Mouse (Mus musculus): ENCODE results near the gene Tex9.
"Not testable (repeated sequence)": the region's sequence is repeated elsewhere in the genome, so short reads cannot be mapped to it uniquely, and the experiment has no call there.

Tex9 gene

GRCm38 (mm10) chr9:72479276-72479675, 12.7 kb downstream of the Tex9 start:
- no peak for DNase-seq (ENCODE audit: low read depth, low spot score)

- no peak for DNase-seq (ENCODE audit: low read depth, low spot score)
Measured at GRCm38 (mm10) chr9:72477306-72477705, 14.7 kb downstream of the Tex9 start.

- no peak for DNase-seq (ENCODE audit: low read depth, low spot score)
Measured at GRCm38 (mm10) chr9:72475511-72475910, 16.5 kb downstream of the Tex9 start.

- no peak for DNase-seq (ENCODE audit: low read depth, low spot score)
Measured at GRCm38 (mm10) chr9:72469851-72470250, 22.2 kb downstream of the Tex9 start.

GRCm38 (mm10) chr9:72468616-72469015, 23.4 kb downstream of the Tex9 start:
- DNase-seq (ENCODE audit: low read depth, low spot score), result no peak

GRCm38 (mm10) chr9:72467551-72468407, 24.2 kb downstream of the Tex9 start:
- DNase-seq (ENCODE audit: low read depth, low spot score), result no peak

- DNase-seq (ENCODE audit: low read depth, low spot score), result no peak
Measured at GRCm38 (mm10) chr9:72465754-72466181, 26.2 kb downstream of the Tex9 start.

- DNase-seq (ENCODE audit: low read depth, low spot score), result no peak
Measured at GRCm38 (mm10) chr9:72464806-72465205, 27.2 kb downstream of the Tex9 start.

- DNase-seq (ENCODE audit: low read depth, low spot score), result no peak
Measured at GRCm38 (mm10) chr9:72462427-72462826, 29.6 kb downstream of the Tex9 start.

- DNase-seq (ENCODE audit: low read depth, low spot score), result no peak
Measured at GRCm38 (mm10) chr9:72460767-72461166, 31.2 kb downstream of the Tex9 start.

GRCm38 (mm10) chr9:72459703-72460102, 32.3 kb downstream of the Tex9 start:
- no peak for DNase-seq (ENCODE audit: low read depth, low spot score)

- DNase-seq (ENCODE audit: low read depth, low spot score), result no peak
Measured at GRCm38 (mm10) chr9:72458233-72458632, 33.8 kb downstream of the Tex9 start.

- no peak for DNase-seq (ENCODE audit: low read depth, low spot score)
Measured at GRCm38 (mm10) chr9:72456374-72456773, 35.6 kb downstream of the Tex9 start.

- DNase-seq (ENCODE audit: low read depth, low spot score), result not testable (repeated sequence)
Measured at GRCm38 (mm10) chr9:72454281-72454680, 37.7 kb downstream of the Tex9 start.

GRCm38 (mm10) chr9:72451111-72451510, 40.9 kb downstream of the Tex9 start:
- no peak for DNase-seq (ENCODE audit: low read depth, low spot score)

GRCm38 (mm10) chr9:72450363-72450762, 41.6 kb downstream of the Tex9 start:
- no peak for DNase-seq (ENCODE audit: low read depth, low spot score)

- no peak for DNase-seq (ENCODE audit: low read depth, low spot score)
Measured at GRCm38 (mm10) chr9:72449841-72450240, 42.2 kb downstream of the Tex9 start.

- DNase-seq (ENCODE audit: low read depth, low spot score), result no peak
Measured at GRCm38 (mm10) chr9:72449367-72449766, 42.6 kb downstream of the Tex9 start.

- DNase-seq (ENCODE audit: low read depth, low spot score), result no peak
Measured at GRCm38 (mm10) chr9:72448026-72448425, 44.0 kb downstream of the Tex9 start.

GRCm38 (mm10) chr9:72441927-72442715, 49.9 kb downstream of the Tex9 start:
- DNase-seq (ENCODE audit: low read depth, low spot score), result peak; percentile 16

GRCm38 (mm10) chr9:72440948-72441926, 50.8 kb downstream of the Tex9 start:
- DNase-seq (ENCODE audit: low read depth, low spot score), result peak; percentile 36

All from c-Kit-negative CD71-positive TER-119-positive erythroid progenitor cells, embryonic 14.5 days (primary cell).